Mouse (Mus musculus): Measurements from ENCODE around the gene Tbc1d4. TPM values are rescaled to one million over a fixed set of nuclear protein-coding genes. Genes with fewer than 3 reads are reported as not detected.

The Tbc1d4 gene
- polyA plus RNA-seq, 1 experiment from 2014 or later: 4.1 TPM

Other genes with a start within 250 kb of the Tbc1d4 start
- 119 and 121 TPM in 2 replicates for gene Commd6, start 31.5 kb upstream of the Tbc1d4 start, polyA plus RNA-seq (2014; fragmentation: Nextera tagmentation; extraction: Ambion mirVana)
- gene Uchl3, start 44.8 kb upstream of the Tbc1d4 start, polyA plus RNA-seq (2014; fragmentation: Nextera tagmentation; extraction: Ambion mirVana): 164 TPM in 2 replicates
- not detected in 2 replicates for gene Gm9922, start 120.6 kb upstream of the Tbc1d4 start, polyA plus RNA-seq (2014; fragmentation: Nextera tagmentation; extraction: Ambion mirVana)
- gene Lmo7, start 120.8 kb upstream of the Tbc1d4 start, polyA plus RNA-seq (2014; fragmentation: Nextera tagmentation; extraction: Ambion mirVana): 0.82 and 2.5 TPM in 2 replicates

Data from midbrain, embryonic 11.5 days (tissue).